In genomic region chr17:63008277-63008676, GRCm38 (mm10) we compare ENCODE assay signal across 9 mouse cellular contexts.
DNase-seq lines count a peak whose midpoint lies in the region; ATAC-seq and TF ChIP-seq lines count a peak whose summit lies in the region.
"Had no signal": no experiment of that assay in that cellular context is flagged by ENCODE, and none has a peak within 500 bp of the region (broad histone marks: within the 10 kb centered on the region; RNA-seq: fewer than 3 reads in every experiment).

No protein-coding gene starts in this region.

- WGBS in hindbrain, embryonic 13.5 days: 26% methylated on average over 5 of the region's 5 CpGs
- 41% methylated on average over 5 of the region's 5 CpGs for WGBS in midbrain, postnatal 0 days

- no peak overlapping the region for H3K4me3 ChIP-seq in hindbrain, embryonic 13.5 days
- H3K4me3 ChIP-seq in midbrain, postnatal 0 days (ENCODE audit: low read depth, low read length): no peak overlapping the region

- no peak overlapping the region for H3K9ac ChIP-seq in hindbrain, embryonic 13.5 days
- H3K9ac ChIP-seq in midbrain, postnatal 0 days (replicated peaks; ENCODE audit: low read length, poor library complexity, severe bottlenecking): no peak overlapping the region

- H3K4me2 ChIP-seq in hindbrain, embryonic 13.5 days: 0 out of 2 replicates have a peak overlapping the region, but pooled peaks have one; percentile 1
- no peak overlapping the region for H3K4me2 ChIP-seq in midbrain, postnatal 0 days (ENCODE audit: low read depth, low read length, poor library complexity, severe bottlenecking)

- peak overlapping the region; percentile 58 for H3K27ac ChIP-seq in hindbrain, embryonic 13.5 days
- H3K27ac ChIP-seq in midbrain, postnatal 0 days (ENCODE audit: low read depth, low read length): no peak overlapping the region

- ATAC-seq in hindbrain, embryonic 13.5 days (ENCODE audit: low FRiP score): peak; percentile 76
- ATAC-seq in midbrain, postnatal 0 days (ENCODE audit: low FRiP score): peak; percentile 44; the same call in 1 of the 2 replicates
- no peak for ATAC-seq in megakaryocyte, adult 5-6 weeks (ENCODE audit: poor library complexity, severe bottlenecking)
- no peak for ATAC-seq in cerebellum, adult (ENCODE audit: insufficient number of reproducible peaks, low FRiP score, low TSS enrichment)

- TF ChIP-seq CTCF in midbrain, postnatal 0 days (IDR thresholded peaks at IDR 0.05): no peak

- H3K4me1 ChIP-seq in hindbrain, embryonic 13.5 days (replicated peaks): peaks cover 22% of the 10 kb centered on the region
- no peaks in the 10 kb centered on the region for H3K4me1 ChIP-seq in midbrain, postnatal 0 days (ENCODE audit: insufficient read depth, low read length)

- H3K9me3 ChIP-seq in hindbrain, embryonic 13.5 days: no peaks in the 10 kb centered on the region
- no peaks in the 10 kb centered on the region for H3K9me3 ChIP-seq in midbrain, postnatal 0 days (ENCODE audit: low read length)

- H3K27me3 ChIP-seq in hindbrain, embryonic 13.5 days: no peaks in the 10 kb centered on the region
- no peaks in the 10 kb centered on the region for H3K27me3 ChIP-seq in midbrain, postnatal 0 days (ENCODE audit: insufficient read depth, low read length)

- peak; percentile 38 for DNase-seq in adrenal gland, postnatal 14 days
- no peak for DNase-seq in adrenal gland, postnatal 25 days
- peak; percentile 20 to 21 for DNase-seq in B cell, adult 2 months
- DNase-seq in midbrain, postnatal 0 days (ENCODE audit: low spot score): peak; percentile 67
- no peak for DNase-seq in urinary bladder, postnatal 36 days (ENCODE audit: low spot score in 2 of 2)
- DNase-seq: thymus, postnatal 36 days had no signal

- H3K36me3 ChIP-seq in hindbrain, embryonic 13.5 days: no peaks in the 10 kb centered on the region
- no peaks in the 10 kb centered on the region for H3K36me3 ChIP-seq in midbrain, postnatal 0 days (ENCODE audit: insufficient read depth, low read length)

Comparison
In these comparisons a context has a peak if more than half of its experiments do, and no peak if none do; other contexts are left out.
1. DNase-seq: peak in adrenal gland, postnatal 14 days (single experiment), B cell, adult 2 months (2 of 2) and midbrain, postnatal 0 days (single experiment); none in adrenal gland, postnatal 25 days (single experiment) and urinary bladder, postnatal 36 days (0 of 2).
2. ATAC-seq: peak in hindbrain, embryonic 13.5 days (single experiment) and midbrain, postnatal 0 days (single experiment); none in megakaryocyte, adult 5-6 weeks (single experiment) and cerebellum, adult (single experiment).